Mouse (Mus musculus) R1 (cell line): ENCODE measurements at regions not wholly inside any gene's neighbourhood (a gene's known extent, or its start where the extent isn't known, plus 50 kb on each side); places are given as distances from the start of the nearest gene placed in this dataset.

Source experiments
- DNase-seq: peaks from one replicate; pipeline ENCODE4 v3.0.0-alpha.2; 2018; ENCODE audit warnings: low read depth, low spot score

DNA sequence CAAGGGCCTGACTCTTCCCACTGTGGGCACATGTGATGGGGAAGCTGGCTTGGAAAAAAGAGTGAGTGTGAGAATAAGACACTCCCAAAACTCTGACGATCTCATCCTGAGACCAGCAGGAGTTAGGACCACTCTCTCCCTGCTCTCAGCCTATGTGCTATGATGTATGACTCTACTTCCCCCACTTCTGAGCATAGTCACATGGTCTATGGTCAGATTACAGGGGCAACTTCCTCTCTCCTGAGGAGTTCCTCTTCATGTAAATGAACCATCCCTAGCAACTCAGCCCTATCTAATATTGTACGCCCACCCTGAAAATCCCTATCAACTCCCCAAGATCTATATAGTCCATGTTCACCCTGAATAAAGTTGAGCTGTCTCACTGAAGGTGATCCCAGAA lies 120.0 kb upstream of the Lmo4 start:
- DNase-seq = no peak

DNA sequence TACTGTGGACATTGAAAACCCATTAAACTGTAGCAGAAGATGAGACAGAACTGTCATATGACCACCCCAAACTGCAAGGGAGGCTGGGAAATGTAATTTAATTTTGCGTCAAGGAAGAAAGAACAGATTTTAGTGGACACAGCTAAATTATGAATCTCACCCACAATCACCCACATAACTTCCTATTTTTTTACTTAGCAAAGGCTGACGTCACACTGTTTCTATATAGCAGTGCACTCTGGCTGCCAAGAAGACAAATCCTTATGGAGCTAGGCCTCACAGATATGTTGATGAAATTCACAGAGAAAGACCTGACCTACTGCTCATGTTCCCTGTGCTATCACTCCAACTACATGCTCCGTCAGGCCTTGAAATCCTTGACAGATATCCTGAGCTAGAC lies 118.5 kb upstream of the Lmo4 start:
- DNase-seq = no peak

DNA sequence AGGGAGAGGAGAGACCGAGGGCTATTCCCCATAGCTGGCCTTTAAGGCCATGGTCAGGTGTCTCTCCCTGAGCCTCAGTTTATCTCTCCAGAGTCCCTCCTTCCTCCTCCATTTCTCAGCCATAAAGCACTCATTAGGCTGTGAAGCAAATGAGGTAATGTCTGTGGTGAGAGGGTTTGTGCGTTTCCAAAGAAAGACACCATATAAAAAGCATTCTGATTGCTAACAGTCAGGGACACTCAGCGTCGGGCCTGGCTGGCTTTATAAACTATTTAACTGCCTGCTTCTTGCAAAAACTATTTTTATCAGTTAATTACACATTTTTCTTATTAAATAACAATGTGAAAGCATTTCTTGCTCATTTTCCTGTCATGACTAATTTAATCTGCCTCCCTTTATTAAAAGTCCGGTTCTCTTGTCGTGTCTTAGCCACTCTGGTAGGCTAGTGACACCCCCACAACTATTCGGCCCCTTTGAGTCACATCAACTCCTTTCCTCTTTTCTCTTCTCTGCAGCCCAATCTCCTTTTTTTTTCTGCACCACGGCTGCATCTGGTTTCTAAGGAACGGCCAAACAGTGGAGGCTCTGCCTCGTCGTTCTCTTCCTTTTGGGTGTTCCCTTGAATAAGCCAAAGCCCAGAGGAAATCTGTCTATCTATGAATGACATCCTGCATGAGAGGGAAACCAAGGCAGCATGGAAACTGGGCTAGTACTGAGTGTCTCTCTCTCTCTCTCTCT lies 114.6 kb upstream of the Lmo4 start:
- DNase-seq = no peak

DNA sequence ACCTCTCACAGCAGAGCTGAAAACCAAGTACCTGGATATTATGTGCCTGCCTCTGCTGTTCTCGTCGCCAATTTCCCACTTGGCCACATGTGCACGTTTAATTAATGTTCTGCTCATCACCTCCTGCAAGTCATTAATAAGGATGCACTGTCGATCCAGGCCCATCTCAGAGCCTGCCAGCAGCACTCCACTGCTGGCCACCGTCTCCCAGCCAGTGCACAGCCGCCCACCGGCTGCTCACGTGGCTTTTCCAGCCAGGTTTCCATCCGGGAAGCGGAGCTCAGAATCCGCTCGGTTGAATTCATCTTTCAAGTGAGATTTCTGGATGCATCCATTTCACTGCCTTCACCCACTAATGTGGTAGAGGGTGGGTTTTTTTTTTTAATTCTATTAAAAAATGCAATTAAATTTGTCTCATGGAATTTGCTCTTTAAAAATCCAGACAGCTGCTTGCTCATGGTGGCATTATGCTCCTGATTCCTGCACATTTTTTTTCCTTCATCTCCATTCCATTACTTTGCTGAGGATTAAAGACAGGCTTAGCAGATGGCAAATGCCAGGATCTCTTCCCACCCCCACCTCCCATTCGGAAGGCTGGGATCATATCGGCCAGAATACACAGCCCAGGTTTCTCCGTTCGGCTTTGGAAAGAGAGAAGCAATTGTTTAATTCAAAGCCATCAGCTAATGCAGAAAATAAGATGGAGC lies 113.9 kb upstream of the Lmo4 start:
- DNase-seq = no peak

DNA sequence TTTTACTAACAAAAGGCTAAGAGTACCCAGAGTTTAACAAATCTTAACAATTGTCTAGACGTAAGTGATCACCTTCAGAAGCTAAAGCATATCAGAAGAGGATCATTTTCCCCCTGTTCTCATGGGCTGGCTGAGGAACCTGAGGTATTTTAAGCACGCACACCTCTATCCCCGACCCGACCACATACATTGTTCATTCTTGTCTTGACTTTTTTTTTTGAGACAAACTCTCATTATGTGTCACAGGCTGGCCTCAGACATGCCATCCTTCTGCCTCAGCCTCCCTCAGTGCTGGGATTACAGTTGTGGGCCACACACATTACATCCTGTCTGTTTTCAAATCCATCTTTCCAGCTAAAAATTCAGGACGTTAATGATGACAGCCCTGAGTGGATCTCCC lies 105.7 kb upstream of the Lmo4 start:
- no peak for DNase-seq

DNA sequence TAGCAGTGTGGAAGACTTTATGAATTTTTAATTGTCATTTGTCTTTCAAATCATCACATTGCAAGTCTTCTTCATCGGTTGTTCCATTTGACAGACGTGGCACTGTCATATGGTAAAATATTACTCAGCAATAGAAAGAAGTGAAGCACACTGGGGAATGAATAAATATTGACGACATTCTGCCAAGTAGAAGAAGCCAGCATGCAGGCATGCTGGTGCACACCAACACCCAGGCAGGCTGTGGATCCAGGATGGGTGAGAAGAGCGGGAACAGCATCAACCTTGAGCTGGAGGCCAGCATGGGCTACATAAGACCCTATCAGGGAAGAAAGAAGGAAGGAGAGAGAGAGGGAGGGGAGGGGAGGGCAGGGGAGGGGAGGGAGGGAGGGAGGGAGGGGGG lies 103.6 kb upstream of the Lmo4 start:
- DNase-seq = no peak

DNA sequence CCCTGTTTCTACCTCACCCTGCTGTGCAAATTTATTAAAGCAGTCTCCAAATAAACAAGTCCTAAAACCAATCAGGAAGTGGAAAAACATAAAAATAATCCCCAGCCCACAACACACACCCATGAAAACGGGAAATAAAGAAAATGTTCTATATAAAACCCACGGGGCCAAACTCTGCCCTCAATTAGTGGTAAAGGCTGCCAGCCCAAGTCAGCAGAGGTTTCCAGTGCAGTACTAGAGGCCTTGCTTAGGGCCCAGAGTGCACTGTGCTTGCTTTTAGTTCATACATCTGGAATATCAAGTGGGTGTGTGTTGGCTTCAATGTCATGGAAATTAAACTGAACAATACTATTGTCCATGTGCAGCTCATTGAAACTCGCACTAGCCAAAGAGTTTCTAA lies 102.5 kb upstream of the Lmo4 start:
- DNase-seq = no peak

DNA sequence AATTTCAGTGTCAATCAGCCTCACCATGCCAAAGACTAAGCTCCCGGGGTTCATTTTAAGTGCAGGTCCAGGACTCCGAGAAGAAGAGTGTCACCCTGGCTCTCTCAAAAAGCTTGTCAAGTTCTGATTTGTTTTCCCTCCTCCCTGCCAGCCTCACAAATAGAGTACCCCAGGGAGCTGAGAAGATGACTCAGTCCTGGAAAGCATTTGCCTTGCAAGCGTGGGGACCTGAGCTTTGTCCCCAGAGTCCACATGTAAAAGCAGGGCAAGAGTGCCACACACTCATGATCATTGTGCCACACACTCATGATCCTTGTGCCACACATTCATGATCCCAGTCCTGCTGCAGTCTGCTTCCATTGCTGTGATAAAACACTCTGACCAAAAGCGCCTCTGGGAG lies 100.4 kb upstream of the Lmo4 start:
- DNase-seq = no peak

DNA sequence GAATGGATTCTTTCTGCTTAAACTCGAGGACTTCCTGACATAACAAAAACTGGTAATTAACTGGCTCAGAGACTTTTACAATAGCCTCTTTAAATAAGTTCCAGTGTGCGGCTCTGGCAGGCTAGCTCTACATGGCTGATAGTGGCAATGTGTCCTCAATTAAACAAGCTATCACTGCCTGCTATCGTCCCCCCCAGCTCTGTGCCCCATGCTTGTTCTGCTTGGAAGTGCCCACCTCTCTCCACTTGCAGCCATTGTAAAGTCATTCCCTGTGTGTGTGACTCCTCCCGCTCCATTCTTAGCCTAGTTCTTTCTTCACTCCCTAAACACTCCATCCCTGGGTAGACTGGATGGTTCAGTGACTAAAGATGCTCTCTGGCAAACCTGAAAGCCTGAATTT lies 99.9 kb upstream of the Lmo4 start:
- no peak for DNase-seq

DNA sequence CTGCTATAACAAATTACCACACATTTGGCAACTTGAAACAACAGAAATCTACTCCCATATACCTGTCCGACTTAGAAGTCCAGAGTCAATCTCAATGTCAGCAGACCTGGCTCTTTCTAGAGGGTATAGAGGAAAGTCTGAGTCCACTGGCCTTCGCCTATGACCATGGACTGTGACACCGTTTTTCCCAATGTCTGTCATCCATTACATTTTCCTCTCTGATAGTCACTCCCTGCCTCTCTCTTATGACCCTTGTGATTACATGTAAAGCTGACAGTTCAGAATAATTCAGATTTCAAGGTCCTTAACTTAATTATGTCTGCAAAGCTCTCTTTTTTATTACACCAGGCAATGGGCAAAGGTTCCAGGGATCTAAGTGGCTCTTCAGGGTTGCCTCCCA lies 97.6 kb upstream of the Lmo4 start:
- DNase-seq = no peak

DNA sequence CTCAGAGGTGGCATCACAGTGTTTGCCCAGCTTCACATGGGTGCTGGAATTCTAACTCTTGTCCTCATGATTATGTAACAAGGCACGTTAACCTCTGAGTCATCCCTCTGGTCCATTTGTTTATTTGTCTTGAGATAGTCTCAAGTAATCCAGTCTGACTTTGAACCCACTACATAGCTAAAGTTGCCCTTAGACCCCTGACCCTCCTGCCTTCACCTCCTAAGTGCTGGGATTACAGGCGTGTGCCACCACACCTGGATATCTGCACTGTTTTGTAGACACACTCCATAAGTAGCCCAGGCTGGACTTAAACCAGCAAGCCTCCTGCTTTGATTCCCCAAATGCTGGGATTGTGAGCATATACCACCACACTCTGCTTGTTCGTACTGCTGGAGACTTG lies 96.0 kb upstream of the Lmo4 start:
- DNase-seq = no peak

DNA sequence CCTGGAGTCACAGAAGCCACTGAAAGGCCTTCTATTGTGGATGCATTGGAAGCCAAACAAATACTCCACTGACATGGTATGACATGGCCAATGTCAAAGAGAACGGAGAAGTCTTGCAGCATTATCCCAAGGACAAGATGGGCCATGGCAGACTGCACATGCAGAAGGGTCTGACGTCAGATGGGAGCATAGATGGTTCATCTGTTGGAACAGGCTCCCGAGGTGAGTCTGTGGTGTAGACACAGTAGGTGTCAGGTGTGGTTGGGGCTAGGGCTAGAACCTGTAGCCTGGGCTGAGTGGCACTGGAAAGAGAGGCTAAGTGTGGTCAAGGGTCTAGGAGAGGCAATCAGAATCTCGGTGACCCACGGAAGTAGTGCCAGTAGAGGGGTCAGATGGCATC lies 94.2 kb upstream of the Lmo4 start:
- no peak for DNase-seq

DNA sequence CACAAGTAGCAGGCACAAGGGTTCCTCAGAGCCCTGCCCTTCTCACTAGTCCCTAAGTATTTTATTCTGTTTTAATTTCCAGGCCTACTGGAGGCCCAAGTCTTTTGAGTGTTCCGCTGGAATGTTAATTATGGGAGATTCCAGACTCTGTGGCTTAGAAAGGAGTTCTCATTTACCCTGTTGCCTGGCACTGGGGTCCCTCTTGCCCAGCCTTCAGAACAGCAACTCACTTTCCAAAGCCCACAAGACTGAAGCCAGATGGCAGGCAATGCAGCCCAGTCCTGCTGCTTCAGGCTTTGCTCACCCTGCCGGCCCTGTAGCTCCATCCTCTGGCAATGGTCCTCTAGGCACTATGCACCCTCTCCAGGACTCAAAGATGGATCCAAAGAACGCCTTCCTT lies 84.5 kb upstream of the Lmo4 start:
- DNase-seq = no peak

DNA sequence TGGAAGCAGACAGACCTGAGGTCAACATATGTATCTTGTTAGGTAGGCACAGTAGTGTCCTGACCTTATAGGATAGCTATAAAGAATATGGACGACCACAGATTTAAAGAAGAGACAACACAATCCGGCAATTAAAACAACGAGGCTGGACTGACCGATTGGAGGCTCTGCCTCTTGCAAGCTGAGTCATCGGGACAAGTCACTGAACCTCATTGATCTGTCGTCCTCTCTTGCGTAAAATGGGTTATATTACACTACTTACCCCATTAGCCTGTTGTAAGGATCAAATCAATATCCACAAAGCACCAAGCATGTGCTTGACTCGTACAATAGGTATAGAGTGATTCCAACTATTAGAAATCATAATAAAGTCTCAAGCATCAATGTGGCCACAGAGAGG lies 81.1 kb upstream of the Lmo4 start:
- DNase-seq = no peak

DNA sequence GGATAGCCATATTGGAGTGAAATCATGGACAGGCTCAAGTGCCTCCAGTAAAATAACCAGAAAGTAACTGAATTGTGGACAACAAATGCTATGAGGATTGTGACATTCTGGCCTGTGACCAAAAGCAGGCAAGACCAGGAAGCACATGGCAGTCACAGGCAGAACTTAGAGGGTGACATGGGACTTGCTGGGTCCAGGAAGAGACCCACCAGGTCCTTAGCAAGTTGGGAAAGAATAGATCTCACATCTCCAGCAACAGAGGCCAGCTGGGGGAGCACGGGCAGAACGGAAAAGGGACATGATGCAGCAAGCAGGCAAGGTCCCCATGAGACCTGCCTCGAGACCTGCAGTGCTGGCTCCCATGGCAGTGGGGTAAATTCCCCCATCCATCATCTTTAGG lies 79.3 kb upstream of the Lmo4 start:
- no peak for DNase-seq

DNA sequence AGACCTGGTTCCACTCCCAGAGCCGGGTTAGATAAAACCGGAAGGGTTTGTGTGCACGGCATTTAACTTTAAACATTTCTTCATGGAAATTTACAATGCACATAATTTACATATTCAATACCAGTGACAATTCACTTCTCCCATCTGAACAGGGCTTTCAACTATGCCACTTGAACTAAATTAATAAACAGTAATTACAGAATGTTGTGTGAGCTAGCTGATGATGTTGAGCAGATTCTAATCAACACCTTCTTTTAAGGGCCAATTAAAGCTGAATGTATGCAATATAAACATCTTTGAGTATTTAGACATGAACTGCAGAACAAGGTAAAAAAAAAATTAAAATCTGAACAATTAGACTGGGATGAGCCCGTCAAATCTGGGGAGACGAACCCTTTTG lies 68.1 kb upstream of the Lmo4 start:
- no peak for DNase-seq

DNA sequence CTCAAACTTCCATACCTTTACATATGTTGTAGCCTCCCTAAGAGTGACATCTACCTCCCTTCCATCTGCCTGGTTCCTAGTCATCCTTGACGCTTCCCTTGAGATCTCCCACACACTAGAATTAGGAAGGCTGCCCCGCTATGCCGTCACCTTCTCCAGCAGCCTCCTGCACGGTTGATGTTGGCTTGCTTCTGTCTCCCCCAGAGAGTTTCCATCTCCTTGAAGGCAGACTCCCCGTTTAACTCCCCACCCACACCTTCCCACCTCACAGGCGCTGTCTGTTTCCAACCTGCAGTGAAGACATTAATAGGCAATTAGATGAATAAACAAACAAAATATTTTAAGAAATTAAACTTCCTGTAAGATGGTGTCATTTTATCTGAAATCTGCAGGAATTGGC lies 65.2 kb upstream of the Lmo4 start:
- DNase-seq = no peak

DNA sequence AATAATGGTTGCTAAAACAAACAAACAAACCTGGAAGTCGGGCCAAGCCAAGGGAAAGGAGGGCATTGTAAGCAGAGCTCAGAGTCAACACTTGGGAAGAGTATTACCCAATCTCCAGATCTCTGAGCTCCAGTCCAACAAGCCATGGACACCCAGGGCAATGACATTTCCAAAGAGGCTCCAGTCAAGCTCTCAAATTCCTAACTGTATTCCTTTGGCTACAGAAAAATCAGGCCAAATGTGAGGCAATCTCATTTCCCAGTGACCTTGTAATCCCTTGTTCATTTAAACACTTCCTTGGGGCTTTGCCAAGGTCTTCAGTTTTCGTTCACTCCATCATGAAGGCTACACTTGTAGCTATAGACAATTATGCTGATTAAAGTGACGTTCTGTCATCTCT lies 59.5 kb upstream of the Lmo4 start:
- no peak for DNase-seq

DNA sequence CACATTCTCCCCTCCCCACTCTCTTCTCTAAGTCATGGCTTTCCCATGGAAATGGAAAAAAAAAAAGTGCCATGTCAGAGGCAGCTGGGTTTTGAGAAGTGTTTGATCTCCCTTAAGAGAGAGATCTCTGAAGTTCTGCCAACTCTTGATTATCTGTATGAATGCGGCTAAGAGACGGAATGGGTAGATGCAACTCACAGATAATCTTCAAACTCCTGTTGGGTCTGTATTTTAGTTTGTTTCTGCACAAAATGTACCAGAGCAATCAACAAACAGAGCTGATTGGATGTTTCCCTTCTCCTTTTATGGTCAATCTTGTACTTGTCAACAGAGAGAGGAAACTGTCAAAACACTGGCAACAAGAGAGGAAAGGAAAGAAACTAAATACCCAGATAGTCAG lies 55.9 kb upstream of the Lmo4 start:
- no peak for DNase-seq

DNA sequence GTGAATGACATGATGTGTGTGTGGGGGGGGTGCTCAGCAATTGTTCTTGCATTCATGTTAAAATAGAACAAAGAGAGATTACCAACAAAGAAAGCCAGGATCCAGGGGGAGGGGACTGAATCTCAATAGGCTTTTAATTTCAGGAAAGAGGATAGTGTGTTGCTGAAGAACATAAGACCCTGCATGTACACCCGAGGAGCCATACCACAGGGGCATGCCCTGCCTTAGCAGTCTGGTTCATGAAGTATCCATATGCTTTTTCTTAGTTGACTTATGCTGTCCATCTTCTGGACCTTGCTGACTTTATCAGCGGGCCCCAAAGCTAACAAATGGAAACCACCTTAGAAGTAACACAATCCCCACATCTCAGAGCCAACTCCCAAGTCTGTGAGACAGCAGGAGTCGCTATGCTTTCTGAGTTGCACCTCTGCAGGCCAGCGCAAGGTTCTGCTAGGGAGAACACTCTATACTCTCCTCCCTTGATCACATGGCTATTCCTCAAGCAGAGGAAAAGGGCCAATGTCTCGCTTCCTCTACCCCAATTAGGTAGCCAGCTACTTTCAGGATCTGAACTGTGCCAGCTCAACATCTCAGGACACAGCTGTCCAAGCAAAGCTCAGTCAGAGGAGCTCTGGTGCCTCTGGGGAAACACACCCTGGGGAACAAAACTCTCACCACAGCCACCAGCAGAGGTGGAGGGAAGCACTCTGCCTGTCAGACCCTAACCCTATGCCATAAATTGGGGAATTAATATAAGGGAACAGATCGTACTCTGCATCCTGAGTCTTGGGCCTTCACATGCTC lies 52.9 kb upstream of the Lmo4 start:
- no peak for DNase-seq

DNA sequence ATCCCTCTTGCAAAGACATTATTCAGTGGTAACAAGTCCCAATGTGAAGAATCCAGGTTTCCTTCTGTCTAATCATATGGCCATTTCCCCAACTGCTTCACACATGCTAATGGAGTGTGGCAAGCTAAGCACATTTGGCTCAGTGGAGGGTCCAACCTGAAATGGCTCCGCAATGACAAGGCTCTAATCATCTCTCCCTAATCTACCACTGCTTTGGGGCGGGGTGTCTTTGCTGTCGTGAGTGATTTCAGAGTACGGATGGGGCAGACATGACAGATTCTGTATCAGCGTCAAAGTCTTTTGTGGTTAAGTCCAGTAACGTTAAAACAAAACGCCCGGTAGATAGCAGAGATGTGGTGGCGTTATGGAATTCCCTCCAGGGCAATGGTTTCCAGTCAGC lies 52.2 kb upstream of the Lmo4 start:
- DNase-seq = no peak

DNA sequence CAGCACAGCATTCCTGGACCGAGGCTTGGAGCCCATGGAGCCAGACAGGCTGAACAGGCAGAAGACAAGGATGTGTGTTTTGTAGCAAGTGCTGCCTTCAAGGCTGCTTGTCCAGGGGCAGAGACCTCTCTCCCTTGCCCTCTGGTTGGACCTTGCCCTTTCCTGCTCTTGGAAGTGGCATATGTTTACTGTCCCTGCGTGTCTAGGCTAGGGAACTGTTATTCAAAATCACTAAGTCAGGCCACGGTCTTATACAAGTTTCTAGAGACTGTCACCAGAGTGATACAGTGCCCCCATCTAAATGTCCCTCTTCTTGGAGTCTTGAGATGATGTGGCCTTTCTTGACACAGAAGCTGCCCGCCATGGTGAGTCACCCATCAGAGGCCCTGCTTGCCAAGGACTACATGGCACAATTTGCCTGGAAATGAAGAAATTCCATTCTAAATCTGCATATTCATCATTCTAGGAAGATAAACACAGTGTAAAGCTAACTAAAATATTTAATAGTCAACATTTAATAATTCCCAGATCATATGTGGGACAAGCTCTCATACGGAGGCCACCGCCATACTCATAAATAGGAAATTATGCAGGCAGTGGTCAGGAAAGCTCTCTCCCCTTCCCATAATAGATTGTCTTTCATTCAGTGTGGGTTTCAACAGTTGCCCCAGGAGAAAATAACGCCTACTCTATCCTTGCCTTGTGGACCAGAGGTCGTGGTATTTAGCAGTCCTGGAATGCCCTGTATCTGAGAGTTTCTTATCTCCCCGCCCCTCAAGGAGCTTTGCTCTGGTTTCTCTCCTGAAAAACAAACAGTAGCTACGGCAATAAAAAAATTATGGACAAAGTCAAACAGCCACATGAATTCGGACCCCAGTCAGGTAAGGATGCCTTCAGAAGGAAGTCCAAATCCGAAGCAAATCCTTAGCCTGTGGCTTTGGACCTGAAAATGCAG lies 50.9 kb upstream of the Lmo4 start:
- DNase-seq = no peak
